16 mouse cellular contexts compared by ENCODE assay signal in the genomic region with DNA sequence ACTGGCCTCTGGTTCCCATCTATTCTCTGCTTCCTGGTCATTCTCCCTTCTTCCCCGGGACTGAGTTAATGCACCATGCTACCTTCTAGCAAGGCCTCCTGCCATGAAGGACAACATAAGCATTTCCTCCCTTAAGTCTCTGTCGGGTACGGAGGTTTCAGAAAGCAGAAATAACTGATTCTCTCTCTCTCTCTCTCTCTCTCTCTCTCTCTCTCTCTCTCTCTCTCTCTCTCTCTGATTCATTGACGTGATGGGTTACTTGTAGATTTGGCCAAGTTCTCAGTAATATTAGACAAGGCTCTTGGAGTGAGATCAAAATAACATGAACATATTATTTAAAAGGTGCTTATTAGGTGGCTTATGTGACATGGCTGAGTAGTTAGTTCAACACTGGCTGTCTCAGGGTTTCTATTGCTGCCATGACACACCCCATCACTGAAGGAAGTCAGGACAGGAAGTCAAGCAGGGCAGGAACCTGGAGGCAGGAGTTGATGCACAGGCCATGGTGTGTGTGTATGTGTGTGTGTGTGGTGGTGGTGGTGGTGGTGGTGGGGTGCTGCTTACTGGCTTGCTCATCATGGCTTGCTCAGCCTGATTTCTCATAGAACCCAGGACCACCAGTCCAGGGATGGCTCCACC.
"Had no signal": no experiment of that assay in that cellular context is flagged by ENCODE, and none has a peak within 500 bp of the region (broad histone marks: within the 10 kb centered on the region; RNA-seq: fewer than 3 reads in every experiment).

No protein-coding gene starts in this region.

- H3K27ac ChIP-seq: layer of hippocampus, adult 2 months; limb, embryonic 12.5 days; liver, embryonic 13.5 days; lung, embryonic 15.5 days; midbrain, embryonic 13.5 days; neural tube, embryonic 15.5 days; stomach, embryonic 15.5 days had no signal

- H3K4me1 ChIP-seq: liver, embryonic 13.5 days; lung, embryonic 15.5 days had no signal

- ATAC-seq: liver, postnatal 0 days; midbrain, embryonic 13.5 days had no signal

- DNase-seq: kidney, adult 9 months; kidney, postnatal 10 days; kidney, postnatal 4 days; liver; liver, embryonic 13.5 days; liver, postnatal 0 days; lung, postnatal 14 days; right cerebral cortex, postnatal 4 days; spleen, adult 18-20 months; thymus, postnatal 4 days had no signal

- H3K4me3 ChIP-seq: layer of hippocampus, adult 2 months; limb, embryonic 12.5 days; liver, embryonic 13.5 days; lung, embryonic 15.5 days; midbrain, embryonic 13.5 days; neural tube, embryonic 15.5 days; stomach, embryonic 15.5 days had no signal
